Mouse (Mus musculus) kidney, embryonic 16.5 days (tissue): ENCODE measurements around the gene Acss3. TPM values are rescaled to one million over a fixed set of nuclear protein-coding genes. Genes with fewer than 3 reads are reported as not detected.

Experiments used
- ATAC-seq: fragments of 200-750 bp; cut with Nextera tagmentation; 2 replicates; pipeline ENCODE4 v1.8.0; 2017; ENCODE audit warnings: moderate TSS enrichment; ENCODE audit not compliant: low FRiP score, low TSS enrichment
- H3K27ac ChIP-seq: fragments of 300-500 bp; sonication (generic); 2 replicates; pipeline ENCODE4 v1.5.1; 2014; ENCODE audit warnings: low read length
- H3K27me3 ChIP-seq: fragments of 300-500 bp; sonication (generic); 2 replicates; pipeline ENCODE4 v1.6.1; 2014; ENCODE audit warnings: low read length, control low read depth, mixed read lengths; ENCODE audit not compliant: insufficient read depth
- H3K36me3 ChIP-seq: fragments of 300-500 bp; sonication (generic); 2 replicates; pipeline ENCODE4 v1.6.1; 2014; ENCODE audit warnings: low read length, control low read depth, mixed read lengths; ENCODE audit not compliant: insufficient read depth
- H3K4me1 ChIP-seq: fragments of 300-500 bp; sonication (generic); 2 replicates; pipeline ENCODE4 v1.6.1; 2014; ENCODE audit warnings: low read length, control low read depth, mixed read lengths; ENCODE audit not compliant: insufficient read depth
- H3K4me2 ChIP-seq: fragments of 300-500 bp; sonication (generic); replicated peaks from 2 replicates; pipeline ENCODE4 v1.6.1; 2014; ENCODE audit warnings: low read depth, low read length
- H3K4me3 ChIP-seq: fragments of 300-500 bp; sonication (generic); 2 replicates; pipeline ENCODE4 v1.5.1; 2014; ENCODE audit warnings: mild to moderate bottlenecking, low read length
- H3K9ac ChIP-seq: fragments of 300-500 bp; sonication (generic); replicated peaks from 2 replicates; pipeline ENCODE4 v1.6.1; 2014; ENCODE audit warnings: low read length
- H3K9me3 ChIP-seq: fragments of 300-500 bp; sonication (generic); 2 replicates; pipeline ENCODE4 v1.6.1; 2016; ENCODE audit warnings: low read length, control low read depth
- WGBS: fragments of 180-500 bp; shearing (Covaris S2); extraction: QIAGEN DNeasy Blood & Tissue Kit; methylation state at CpG from one replicate; pipeline ENCODE4 v1.1.7; 2014; 5-methylcytosine and 5-hydroxymethylcytosine counted together
- polyA plus RNA-seq: library from polyadenylated mRNA; unstranded; fragments of >200 nt; fragmentation: Nextera tagmentation; extraction: Ambion mirVana; gene quantifications from 2 replicates; pipeline ENCODE4 v1.2.1, GENCODE M21; 2015

Gene Acss3
- polyA plus RNA-seq, 1 experiment from 2014 or later: 3.4 TPM

DNA sequence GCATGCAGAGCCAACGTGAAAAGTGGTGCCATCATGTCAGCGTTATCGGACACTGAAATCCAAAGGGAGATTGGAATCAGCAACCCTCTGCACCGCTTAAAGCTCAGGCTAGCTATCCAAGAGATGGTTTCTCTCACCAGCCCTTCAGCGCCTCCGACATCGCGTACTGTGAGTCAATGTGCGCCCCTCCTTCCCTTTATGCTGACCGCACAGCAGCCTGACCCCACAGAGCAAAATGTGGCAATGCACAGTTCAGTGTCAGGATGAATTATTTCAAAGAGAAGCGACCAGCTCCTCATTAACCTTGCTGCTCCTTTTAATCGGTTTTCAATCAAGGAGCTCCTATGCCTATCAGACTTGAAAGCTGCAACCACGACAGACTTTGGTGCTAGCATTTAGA, 227.1 kb downstream of the Acss3 start:
- ATAC-seq: no peak
- no peaks in the 10 kb centered on the region for H3K4me1 ChIP-seq
- WGBS: 63% methylated on average over 13 of the region's 13 CpGs
- no peak overlapping the region for H3K4me3 ChIP-seq
- no peak overlapping the region for H3K4me2 ChIP-seq
- no peak overlapping the region for H3K27ac ChIP-seq
- no peaks in the 10 kb centered on the region for H3K36me3 ChIP-seq
- no peaks in the 10 kb centered on the region for H3K9me3 ChIP-seq
- H3K9ac ChIP-seq: no peak overlapping the region
- H3K27me3 ChIP-seq: no peaks in the 10 kb centered on the region

Other genes starting within 250 kb of the Acss3 start
- 1.7 and 2.1 TPM in 2 replicates for gene Lin7a, start 148.0 kb upstream of the Acss3 start, polyA plus RNA-seq